Mouse (Mus musculus): ENCODE results near the gene Chsy1. TPM values are rescaled to one million over a fixed set of nuclear protein-coding genes. Genes with fewer than 3 reads are reported as not detected.

Chsy1 gene
- polyA plus RNA-seq, 1 experiment from 2014 or later = 23.1 TPM

- ATAC-seq (replicated peaks; ENCODE audit: low FRiP score) (no peak), DNase-seq (ENCODE audit: low spot score) (no peak)
- Histone ChIP-seq H3K4me2 (no peak overlapping the region), H3K4me1 (replicated peaks; ENCODE audit: control insufficient read depth, insufficient read depth, low read length) (peaks cover 24% of the 10 kb centered on the region), H3K27me3 (replicated peaks; ENCODE audit: control insufficient read depth, insufficient read depth, low read length) (no peaks in the 10 kb centered on the region), H3K9ac (ENCODE audit: low read depth, low read length) (no peak overlapping the region), H3K36me3 (ENCODE audit: control insufficient read depth, insufficient read depth, low read length) (peaks cover 17% of the 10 kb centered on the region), H3K27ac (ENCODE audit: low read depth, low read length) (no peak overlapping the region), H3K9me3 (ENCODE audit: control insufficient read depth, low read length) (no peaks in the 10 kb centered on the region), H3K4me3 (ENCODE audit: low read depth, low read length) (no peak overlapping the region)
- WGBS = 84% methylated on average over 14 of the region's 14 CpGs
These were observed 16.1 kb downstream of the Chsy1 start for GRCm38 (mm10) chr7:66125368-66125767.

GRCm38 (mm10) chr7:66127951-66128645 lies 18.8 kb downstream of the Chsy1 start:
- Histone ChIP-seq H3K27ac (ENCODE audit: low read depth, low read length) (no peak overlapping the region), H3K36me3 (ENCODE audit: control insufficient read depth, insufficient read depth, low read length) (peaks cover 30% of the 10 kb centered on the region), H3K9ac (ENCODE audit: low read depth, low read length) (no peak overlapping the region), H3K4me3 (ENCODE audit: low read depth, low read length) (no peak overlapping the region), H3K9me3 (ENCODE audit: control insufficient read depth, low read length) (no peaks in the 10 kb centered on the region), H3K27me3 (replicated peaks; ENCODE audit: control insufficient read depth, insufficient read depth, low read length) (no peaks in the 10 kb centered on the region), H3K4me2 (no peak overlapping the region), H3K4me1 (replicated peaks; ENCODE audit: control insufficient read depth, insufficient read depth, low read length) (peaks cover 11% of the 10 kb centered on the region)
- 89% methylated on average over 4 of the region's 4 CpGs for WGBS
- ATAC-seq (replicated peaks; ENCODE audit: low FRiP score) (no peak), DNase-seq (ENCODE audit: low spot score) (no peak)

- H3K36me3 ChIP-seq (ENCODE audit: control insufficient read depth, insufficient read depth, low read length) = peaks cover 30% of the 10 kb centered on the region
- no peak overlapping the region for H3K9ac ChIP-seq (ENCODE audit: low read depth, low read length)
- no peaks in the 10 kb centered on the region for H3K9me3 ChIP-seq (ENCODE audit: control insufficient read depth, low read length)
- no peak overlapping the region for H3K4me2 ChIP-seq
- peaks cover 11% of the 10 kb centered on the region for H3K4me1 ChIP-seq (replicated peaks; ENCODE audit: control insufficient read depth, insufficient read depth, low read length)
- DNase-seq (ENCODE audit: low spot score) = no peak
- 54% methylated on average over 3 of the region's 3 CpGs for WGBS
- no peaks in the 10 kb centered on the region for H3K27me3 ChIP-seq (replicated peaks; ENCODE audit: control insufficient read depth, insufficient read depth, low read length)
- no peak for ATAC-seq (replicated peaks; ENCODE audit: low FRiP score)
- no peak overlapping the region for H3K4me3 ChIP-seq (ENCODE audit: low read depth, low read length)
- H3K27ac ChIP-seq (ENCODE audit: low read depth, low read length) = no peak overlapping the region
These were observed 19.5 kb downstream of the Chsy1 start for GRCm38 (mm10) chr7:66128857-66129256.

GRCm38 (mm10) chr7:66130296-66130695 lies 21.0 kb downstream of the Chsy1 start:
- H3K27ac ChIP-seq (ENCODE audit: low read depth, low read length) = no peak overlapping the region
- 86% methylated on average over 2 of the region's 2 CpGs for WGBS

GRCm38 (mm10) chr7:66131776-66132421 lies 22.6 kb downstream of the Chsy1 start:
- 83% methylated on average over 4 of the region's 4 CpGs for WGBS
- H3K36me3 ChIP-seq (ENCODE audit: control insufficient read depth, insufficient read depth, low read length) = peaks cover 21% of the 10 kb centered on the region
- H3K4me1 ChIP-seq (replicated peaks; ENCODE audit: control insufficient read depth, insufficient read depth, low read length) = peaks cover 34% of the 10 kb centered on the region

More at GRCm38 (mm10) chr7:66130296-66130695, 21.0 kb downstream of the Chsy1 start:
- Histone ChIP-seq H3K4me2 (no peak overlapping the region), H3K4me1 (replicated peaks; ENCODE audit: control insufficient read depth, insufficient read depth, low read length) (peaks cover 19% of the 10 kb centered on the region), H3K4me3 (ENCODE audit: low read depth, low read length) (no peak overlapping the region), H3K9ac (ENCODE audit: low read depth, low read length) (no peak overlapping the region), H3K27me3 (replicated peaks; ENCODE audit: control insufficient read depth, insufficient read depth, low read length) (no peaks in the 10 kb centered on the region), H3K36me3 (ENCODE audit: control insufficient read depth, insufficient read depth, low read length) (peaks cover 28% of the 10 kb centered on the region), H3K9me3 (ENCODE audit: control insufficient read depth, low read length) (no peaks in the 10 kb centered on the region)
- no peak for DNase-seq (ENCODE audit: low spot score)
- ATAC-seq (replicated peaks; ENCODE audit: low FRiP score) = no peak

GRCm38 (mm10) chr7:66134154-66134553 lies 24.8 kb downstream of the Chsy1 start:
- Histone ChIP-seq H3K4me3 (ENCODE audit: low read depth, low read length) (no peak overlapping the region), H3K36me3 (ENCODE audit: control insufficient read depth, insufficient read depth, low read length) (peaks cover 19% of the 10 kb centered on the region), H3K4me1 (replicated peaks; ENCODE audit: control insufficient read depth, insufficient read depth, low read length) (peaks cover 48% of the 10 kb centered on the region), H3K27ac (ENCODE audit: low read depth, low read length) (no peak overlapping the region), H3K27me3 (replicated peaks; ENCODE audit: control insufficient read depth, insufficient read depth, low read length) (no peaks in the 10 kb centered on the region), H3K9ac (ENCODE audit: low read depth, low read length) (no peak overlapping the region), H3K9me3 (ENCODE audit: control insufficient read depth, low read length) (no peaks in the 10 kb centered on the region), H3K4me2 (no peak overlapping the region)
- ATAC-seq (replicated peaks; ENCODE audit: low FRiP score) (no peak), DNase-seq (ENCODE audit: low spot score) (no peak)
- WGBS = 92% methylated on average over 3 of the region's 3 CpGs

More at GRCm38 (mm10) chr7:66131776-66132421, 22.6 kb downstream of the Chsy1 start:
- Histone ChIP-seq H3K4me3 (ENCODE audit: low read depth, low read length) (no peak overlapping the region), H3K9me3 (ENCODE audit: control insufficient read depth, low read length) (no peaks in the 10 kb centered on the region), H3K4me2 (no peak overlapping the region), H3K27ac (ENCODE audit: low read depth, low read length) (no peak overlapping the region), H3K9ac (ENCODE audit: low read depth, low read length) (no peak overlapping the region), H3K27me3 (replicated peaks; ENCODE audit: control insufficient read depth, insufficient read depth, low read length) (no peaks in the 10 kb centered on the region)
- ATAC-seq (replicated peaks; ENCODE audit: low FRiP score) (no peak), DNase-seq (ENCODE audit: low spot score) (no peak)

GRCm38 (mm10) chr7:66135644-66136043 lies 26.3 kb downstream of the Chsy1 start:
- Histone ChIP-seq H3K4me2 (no peak overlapping the region), H3K4me3 (ENCODE audit: low read depth, low read length) (no peak overlapping the region), H3K27me3 (replicated peaks; ENCODE audit: control insufficient read depth, insufficient read depth, low read length) (no peaks in the 10 kb centered on the region), H3K9me3 (ENCODE audit: control insufficient read depth, low read length) (no peaks in the 10 kb centered on the region), H3K4me1 (replicated peaks; ENCODE audit: control insufficient read depth, insufficient read depth, low read length) (peaks cover 52% of the 10 kb centered on the region), H3K36me3 (ENCODE audit: control insufficient read depth, insufficient read depth, low read length) (peaks cover 14% of the 10 kb centered on the region), H3K9ac (ENCODE audit: low read depth, low read length) (no peak overlapping the region), H3K27ac (ENCODE audit: low read depth, low read length) (peak overlapping the region; percentile 28; the same call in 1 of the 2 replicates)
- ATAC-seq (replicated peaks; ENCODE audit: low FRiP score) (no peak), DNase-seq (ENCODE audit: low spot score) (no peak)
- 86% methylated on average over 3 of the region's 3 CpGs for WGBS

GRCm38 (mm10) chr7:66136187-66136586 lies 26.9 kb downstream of the Chsy1 start:
- Histone ChIP-seq H3K4me1 (replicated peaks; ENCODE audit: control insufficient read depth, insufficient read depth, low read length) (peaks cover 52% of the 10 kb centered on the region), H3K9ac (ENCODE audit: low read depth, low read length) (no peak overlapping the region), H3K9me3 (ENCODE audit: control insufficient read depth, low read length) (no peaks in the 10 kb centered on the region), H3K27ac (ENCODE audit: low read depth, low read length) (peak overlapping the region; percentile 28; the same call in 1 of the 2 replicates), H3K27me3 (replicated peaks; ENCODE audit: control insufficient read depth, insufficient read depth, low read length) (no peaks in the 10 kb centered on the region), H3K36me3 (ENCODE audit: control insufficient read depth, insufficient read depth, low read length) (peaks cover 10% of the 10 kb centered on the region; the same call in 1 of the 2 replicates), H3K4me2 (no peak overlapping the region), H3K4me3 (ENCODE audit: low read depth, low read length) (no peak overlapping the region)
- ATAC-seq (replicated peaks; ENCODE audit: low FRiP score) (no peak), DNase-seq (ENCODE audit: low spot score) (no peak)

- H3K27ac ChIP-seq (ENCODE audit: low read depth, low read length) = no peak overlapping the region
- H3K4me1 ChIP-seq (replicated peaks; ENCODE audit: control insufficient read depth, insufficient read depth, low read length) = peaks cover 44% of the 10 kb centered on the region
- DNase-seq (ENCODE audit: low spot score) = no peak
- H3K9me3 ChIP-seq (ENCODE audit: control insufficient read depth, low read length) = no peaks in the 10 kb centered on the region
- H3K9ac ChIP-seq (ENCODE audit: low read depth, low read length) = no peak overlapping the region
- 81% methylated on average over 4 of the region's 4 CpGs for WGBS
- no peak overlapping the region for H3K4me3 ChIP-seq (ENCODE audit: low read depth, low read length)
- no peaks in the 10 kb centered on the region for H3K27me3 ChIP-seq (replicated peaks; ENCODE audit: control insufficient read depth, insufficient read depth, low read length)
- no peak; the same call in 1 of the 2 replicates for ATAC-seq (replicated peaks; ENCODE audit: low FRiP score)
- H3K4me2 ChIP-seq = no peak overlapping the region
- H3K36me3 ChIP-seq (ENCODE audit: control insufficient read depth, insufficient read depth, low read length) = peaks cover 4% of the 10 kb centered on the region; the same call in 1 of the 2 replicates
These were observed 28.0 kb downstream of the Chsy1 start for GRCm38 (mm10) chr7:66137309-66137708.
